Mouse (Mus musculus) CH12.LX (cell line): Measurements from ENCODE around the gene Rab5b. TPM values are rescaled to one million over a fixed set of nuclear protein-coding genes. Genes with fewer than 3 reads are reported as not detected.

Experiments
- DNase-seq: peaks from one replicate; pipeline ENCODE4 v3.0.0-alpha.2; 2013; ENCODE audit errors: extremely low read depth
- H3K27ac ChIP-seq: 2 replicates; pipeline ENCODE4 v1.5.1; 2012; ENCODE audit warnings: low read depth, mild to moderate bottlenecking, control low read depth, moderate library complexity; ENCODE audit not compliant: insufficient read depth
- H3K27me3 ChIP-seq: replicated peaks from 2 replicates; pipeline ENCODE3; 2012; ENCODE audit warnings: inconsistent platforms
- H3K36me3 ChIP-seq, 2 experiments: replicated peaks in 1 of 2; 2 replicates each; pipeline versions ENCODE3 to v1.6.1; 2012; ENCODE audit warnings: inconsistent platforms in 1 of 2, low read length in 1 of 2, mild to moderate bottlenecking in 1 of 2, mixed read lengths in 1 of 2, moderate library complexity in 1 of 2; ENCODE audit not compliant: control insufficient read depth in 1 of 2, insufficient read depth in 1 of 2
- H3K4me1 ChIP-seq, 2 experiments: 2 replicates each; pipeline ENCODE4 v1.6.1; 2012; ENCODE audit warnings: inconsistent platforms in 1 of 2, moderate library complexity in 1 of 2; ENCODE audit not compliant: insufficient read depth in 2 of 2, control insufficient read depth in 1 of 2
- H3K4me2 ChIP-seq: 2 replicates; pipeline ENCODE4 v1.6.1; 2012; ENCODE audit warnings: low read depth, mild to moderate bottlenecking, control low read depth; ENCODE audit not compliant: poor library complexity, insufficient read depth, severe bottlenecking
- H3K4me3 ChIP-seq, 3 experiments: fragments of 150-350 bp in 1 of 3; sonication (generic) in 1 of 3; replicated peaks in 1 of 3; 2 replicates each; pipeline versions ENCODE3 to v1.5.1; 2011 to 2012; ENCODE audit warnings: low read depth in 2 of 3, low read length in 2 of 3, mild to moderate bottlenecking in 2 of 3, moderate library complexity in 2 of 3, control low read depth in 1 of 3, improper control_type of control experiment in 1 of 3, inconsistent platforms in 1 of 3, mixed read lengths in 1 of 3; ENCODE audit not compliant: poor library complexity in 1 of 3
- H3K79me2 ChIP-seq: replicated peaks from 2 replicates; pipeline ENCODE4 v1.6.1; 2012; ENCODE audit warnings: mild to moderate bottlenecking, moderate library complexity; ENCODE audit not compliant: control insufficient read depth, poor library complexity, insufficient read depth, severe bottlenecking; ENCODE audit errors: extremely low read depth
- H3K9ac ChIP-seq: 2 replicates; pipeline ENCODE4 v1.6.1; 2012; ENCODE audit warnings: low read depth, mild to moderate bottlenecking, control low read depth, moderate library complexity; ENCODE audit not compliant: insufficient read depth
- H3K9me3 ChIP-seq: replicated peaks from 2 replicates; pipeline ENCODE3; 2012; ENCODE audit warnings: low read length, inconsistent platforms, mixed read lengths
- BHLHE40 ChIP-seq: IDR thresholded peaks from 2 replicates; pipeline ENCODE4 v1.6.1; 2011; ENCODE audit warnings: mild to moderate bottlenecking, low read depth, low read length, improper control_type of control experiment
- CHD1 ChIP-seq: IDR thresholded peaks from 2 replicates; pipeline ENCODE4 v1.6.1; 2012; ENCODE audit warnings: low read depth, low read length, improper control_type of control experiment, inconsistent platforms
- CHD2 ChIP-seq: IDR thresholded peaks from 2 replicates; pipeline ENCODE4 v1.6.1; 2011; ENCODE audit warnings: low read length, improper control_type of control experiment
- E2F4 ChIP-seq: IDR thresholded peaks from 2 replicates; pipeline ENCODE4 v1.6.1; 2011; ENCODE audit warnings: low read depth, low read length, improper control_type of control experiment; ENCODE audit not compliant: insufficient replicate concordance
- ELF1 ChIP-seq: IDR thresholded peaks from 2 replicates; pipeline ENCODE4 v1.6.1; 2014; ENCODE audit warnings: low read depth, mild to moderate bottlenecking, inconsistent platforms, low read length, improper control_type of control experiment
- EP300 ChIP-seq: IDR thresholded peaks from 2 replicates; pipeline ENCODE4 v1.6.1; 2011; ENCODE audit warnings: low read length, improper control_type of control experiment
- GABPA ChIP-seq: IDR thresholded peaks from 2 replicates; pipeline ENCODE4 v1.6.1; 2012; ENCODE audit warnings: low read depth, low read length, improper control_type of control experiment, inconsistent platforms; ENCODE audit not compliant: insufficient replicate concordance
- HCFC1 ChIP-seq: IDR thresholded peaks from 2 replicates; pipeline ENCODE4 v1.6.1; 2012; ENCODE audit warnings: low read depth, mild to moderate bottlenecking, inconsistent platforms, low read length, improper control_type of control experiment
- JUN ChIP-seq: IDR thresholded peaks from 2 replicates; pipeline ENCODE4 v1.6.1; 2011; ENCODE audit warnings: low read depth, mild to moderate bottlenecking, low read length, improper control_type of control experiment, moderate library complexity; ENCODE audit not compliant: insufficient read depth
- KAT2A ChIP-seq: IDR thresholded peaks from 2 replicates; pipeline ENCODE4 v1.6.1; 2012; ENCODE audit warnings: low read length, improper control_type of control experiment, inconsistent platforms; ENCODE audit not compliant: insufficient replicate concordance
- MAFK ChIP-seq: IDR thresholded peaks from 2 replicates; pipeline ENCODE4 v1.6.1; 2011; ENCODE audit warnings: low read length, improper control_type of control experiment; ENCODE audit not compliant: insufficient replicate concordance
- MAX ChIP-seq: IDR thresholded peaks from 2 replicates; pipeline ENCODE4 v1.6.1; 2011; ENCODE audit warnings: low read length, improper control_type of control experiment
- MAZ ChIP-seq: IDR thresholded peaks from 2 replicates; pipeline ENCODE4 v1.6.1; 2012; ENCODE audit warnings: low read depth, mild to moderate bottlenecking, inconsistent platforms, low read length, improper control_type of control experiment, moderate library complexity
- MEF2A ChIP-seq: IDR thresholded peaks from 2 replicates; pipeline ENCODE4 v1.6.1; 2014; ENCODE audit warnings: low read depth, mild to moderate bottlenecking, inconsistent platforms, low read length, improper control_type of control experiment, borderline replicate concordance
- MYC ChIP-seq: IDR thresholded peaks from 2 replicates; pipeline ENCODE4 v1.6.1; 2011; ENCODE audit warnings: low read depth, mild to moderate bottlenecking, improper control_type of control experiment, low read length
- POLR2A ChIP-seq: IDR thresholded peaks from 2 replicates; pipeline ENCODE4 v1.6.1; 2011; ENCODE audit warnings: low read depth, mild to moderate bottlenecking, improper control_type of control experiment, low read length
- RAD21 ChIP-seq: IDR thresholded peaks from 2 replicates; pipeline ENCODE4 v1.6.1; 2011; ENCODE audit warnings: low read depth, mild to moderate bottlenecking, low read length, improper control_type of control experiment, moderate library complexity
- SIN3A ChIP-seq: IDR thresholded peaks from 2 replicates; pipeline ENCODE4 v1.6.1; 2012; ENCODE audit warnings: low read length, improper control_type of control experiment, inconsistent platforms
- SMC3 ChIP-seq: IDR thresholded peaks from 2 replicates; pipeline ENCODE4 v1.6.1; 2011; ENCODE audit warnings: low read depth, low read length, improper control_type of control experiment
- TBP ChIP-seq: conservative IDR thresholded peaks from 2 replicates; pipeline ENCODE4 v1.6.1; 2011; ENCODE audit warnings: low read depth, low read length, improper control_type of control experiment
- TCF12 ChIP-seq: IDR thresholded peaks from 2 replicates; pipeline ENCODE4 v1.6.1; 2014; ENCODE audit warnings: low read depth, mild to moderate bottlenecking, inconsistent platforms, low read length, improper control_type of control experiment
- UBTF ChIP-seq: IDR thresholded peaks from 2 replicates; pipeline ENCODE4 v1.6.1; 2012; ENCODE audit warnings: low read depth, mild to moderate bottlenecking, inconsistent platforms, low read length, improper control_type of control experiment, moderate library complexity
- USF2 ChIP-seq: conservative IDR thresholded peaks from 2 replicates; pipeline ENCODE4 v1.6.1; 2011; ENCODE audit warnings: low read depth, low read length, improper control_type of control experiment
- ZKSCAN1 ChIP-seq: IDR thresholded peaks from 2 replicates; pipeline ENCODE4 v1.6.1; 2012; ENCODE audit warnings: low read depth, inconsistent platforms, low read length, improper control_type of control experiment, borderline replicate concordance
- ZMIZ1 ChIP-seq: IDR thresholded peaks from 2 replicates; pipeline ENCODE4 v1.6.1; 2012; ENCODE audit warnings: low read depth, mild to moderate bottlenecking, inconsistent platforms, low read length, improper control_type of control experiment
- ZNF384 ChIP-seq: IDR thresholded peaks from 2 replicates; pipeline ENCODE4 v1.6.1; 2012; ENCODE audit warnings: low read depth, low read length, improper control_type of control experiment, inconsistent platforms
- dilution Hi-C: fragments of 300-500 bp; cut with MboI; formaldehyde crosslinking; loops from 2 replicates; pipeline ENCODE4 v1.14.3; 2020; ENCODE audit warnings: low sequenced_read_pairs; ENCODE audit not compliant: extremely low pct_unique_long_range_greater_than_20kb, extremely low pct_ligation_motif_present
- in situ Hi-C: fragments of 300-500 bp; cut with MboI; formaldehyde crosslinking; loops from 3 replicates; pipeline ENCODE4 v1.14.3; 2019; ENCODE audit warnings: low sequenced_read_pairs, low pct_ligation_motif_present, low pct_unique_long_range_greater_than_20kb, mixed read lengths
- polyA plus RNA-seq: library from polyadenylated mRNA; unstranded; fragments of >175 nt; gene quantifications from 2 replicates; pipeline ENCODE4 v1.2.1, GENCODE M21; 2012; ENCODE audit warnings: low read depth; ENCODE audit not compliant: insufficient read length
- total RNA-seq, 2 experiments: library from RNA; depleted of rRNA; stranded (reverse); fragments of 300-350 nt in 1 of 2; fragments of >200 nt in 1 of 2; gene quantifications; 2 replicates each; pipeline ENCODE4 v1.2.3; 2012 to 2014

The Rab5b gene
- total and polyA plus RNA-seq, 3 experiments: 20.4 to 34.4 (median 27.4) TPM

- Histone ChIP-seq H3K27me3 (no peaks in the 10 kb centered on the region), H3K4me3 (no peak overlapping the region), H3K4me1 (peaks cover 5 to 11% of the 10 kb centered on the region in 2 experiments; a peak in 3 of 4 replicates), H3K27ac (no peak overlapping the region), H3K4me2 (no peak overlapping the region), H3K36me3 (no peaks in the 10 kb centered on the region), H3K9me3 (no peaks in the 10 kb centered on the region), H3K9ac (no peak overlapping the region), H3K79me2 (no peaks in the 10 kb centered on the region)
- DNase-seq: no peak
- TF ChIP-seq SMC3: no peak
- no peak for TF ChIP-seq UBTF
- TF ChIP-seq MAZ: no peak
- TF ChIP-seq ELF1: no peak
- no peak for TF ChIP-seq MAX
- no peak for TF ChIP-seq CHD1
- TF ChIP-seq JUN: no peak
- TF ChIP-seq HCFC1: no peak
- no peak for TF ChIP-seq EP300
- no peak for TF ChIP-seq E2F4
- no peak for TF ChIP-seq ZMIZ1
- no peak for TF ChIP-seq POLR2A
- TF ChIP-seq ZKSCAN1: no peak
- TF ChIP-seq MEF2A: no peak
- TF ChIP-seq ZNF384: no peak
- TF ChIP-seq SIN3A: no peak
- dilution Hi-C loops: no loop called here
- in situ Hi-C loops: no loop called here
Observed at GRCm38 (mm10) chr10:128653866-128654265, 42.2 kb downstream of the Rab5b start.

DNA sequence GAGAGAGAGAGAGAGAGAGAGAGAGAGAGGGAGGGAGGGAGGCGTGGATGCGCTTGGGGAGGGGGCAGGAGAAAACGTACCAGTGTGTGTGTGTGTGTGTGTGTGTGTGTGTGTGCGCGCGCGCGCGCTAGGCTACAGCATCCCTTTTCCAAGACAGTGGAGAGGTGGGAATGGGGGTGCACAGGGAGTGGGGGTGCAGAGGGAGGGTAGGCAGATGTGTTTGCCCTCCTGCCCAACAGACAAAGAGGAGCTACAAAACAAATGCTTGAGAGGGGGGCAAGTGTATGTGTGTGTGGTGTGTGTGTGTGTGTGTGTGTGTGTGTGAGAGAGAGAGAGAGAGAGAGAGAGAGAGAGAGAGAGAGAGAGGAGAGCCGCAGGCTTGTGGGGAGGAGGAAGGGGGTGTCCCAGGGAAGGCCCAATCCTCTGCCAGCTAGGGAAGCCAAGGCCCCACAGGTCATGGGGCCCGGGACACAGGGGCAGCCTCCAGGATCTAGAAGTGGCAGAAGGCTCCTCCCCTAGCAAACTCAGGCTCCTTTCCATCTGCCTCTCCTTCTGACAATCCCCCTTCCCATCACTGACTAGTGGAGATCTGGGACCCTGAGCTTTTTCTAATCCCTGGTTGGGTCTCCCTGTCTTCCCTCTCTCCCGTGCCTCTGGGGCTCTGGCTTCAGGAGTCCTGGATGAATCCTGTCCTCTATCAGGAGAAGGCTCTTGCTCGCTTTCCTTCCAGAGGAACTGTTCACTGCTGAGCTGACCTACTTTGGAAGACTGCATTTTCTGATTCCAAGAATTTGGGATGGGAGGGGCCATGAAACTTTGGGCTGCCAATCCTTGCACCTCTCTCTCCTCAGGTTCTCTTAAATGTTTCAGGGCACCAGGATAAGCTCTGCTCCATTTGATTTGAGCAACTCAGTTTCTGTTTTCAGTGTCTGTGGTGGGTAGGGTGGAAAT is 49.6 kb downstream of the Rab5b start:
- dilution Hi-C loops: no loop called here
- no peaks in the 10 kb centered on the region for H3K9me3 ChIP-seq
- no peak overlapping the region for H3K4me3 ChIP-seq
- 0 out of 2 replicates have a peak overlapping the region, but pooled peaks have one; percentile 27 for H3K9ac ChIP-seq
- peak overlapping the region; percentile 32; the same call in 1 of the 2 replicates for H3K4me2 ChIP-seq
- no peaks in the 10 kb centered on the region for H3K36me3 ChIP-seq
- no peak overlapping the region for H3K27ac ChIP-seq
- H3K27me3 ChIP-seq: no peaks in the 10 kb centered on the region
- no peaks in the 10 kb centered on the region for H3K79me2 ChIP-seq
- in situ Hi-C loops: no loop called here
- TF ChIP-seq ZKSCAN1 (no peak), MAX (no peak), RAD21 (no peak), ZNF384 (no peak), SMC3 (no peak), BHLHE40 (no peak), E2F4 (no peak), MYC (no peak), ELF1 (no peak), POLR2A (no peak), CHD2 (no peak), TBP (no peak), TCF12 (no peak), USF2 (no peak), UBTF (no peak), GABPA (no peak), KAT2A (no peak), MAFK (no peak)
- DNase-seq: peak; percentile 39
- H3K4me1 ChIP-seq: peaks cover 19 to 30% of the 10 kb centered on the region in 2 experiments
